Comparison of ENCODE assay signal across 14 mouse cellular contexts in genomic region chr4:33840119-33840518, GRCm38 (mm10).
DNase-seq lines count a peak whose midpoint lies in the region; ATAC-seq lines count a peak whose summit lies in the region.
"Had no signal": no experiment of that assay in that cellular context is flagged by ENCODE, and none has a peak within 500 bp of the region (broad histone marks: within the 10 kb centered on the region; RNA-seq: fewer than 3 reads in every experiment).

No protein-coding gene starts in this region.

- H3K27ac ChIP-seq in midbrain, embryonic 13.5 days, result no peak overlapping the region
- no peak overlapping the region for H3K27ac ChIP-seq in midbrain, embryonic 10.5 days (replicated peaks)
- peak overlapping the region; percentile 18; the same call in 1 of the 2 replicates for H3K27ac ChIP-seq in forebrain, embryonic 14.5 days (ENCODE audit: low read depth, low read length)
- no peak overlapping the region for H3K27ac ChIP-seq in neural tube, embryonic 14.5 days (ENCODE audit: low read depth, low read length)
- H3K27ac ChIP-seq: heart, embryonic 15.5 days; liver, embryonic 14.5 days had no signal

- H3K4me1 ChIP-seq in midbrain, embryonic 13.5 days (replicated peaks), result peaks cover 7% of the 10 kb centered on the region
- H3K4me1 ChIP-seq in midbrain, embryonic 10.5 days, result no peaks in the 10 kb centered on the region
- H3K4me1 ChIP-seq in forebrain, embryonic 14.5 days (ENCODE audit: control insufficient read depth, insufficient read depth, low read length), result peaks cover 4% of the 10 kb centered on the region; the same call in 1 of the 2 replicates
- H3K4me1 ChIP-seq in neural tube, embryonic 14.5 days (ENCODE audit: control insufficient read depth, insufficient read depth, low read length), result no peaks in the 10 kb centered on the region
- H3K4me1 ChIP-seq: heart, embryonic 15.5 days had no signal

- WGBS in midbrain, embryonic 13.5 days, result 69% methylated on average over 14 of the region's 14 CpGs
- 85% methylated on average over 14 of the region's 14 CpGs for WGBS in midbrain, embryonic 10.5 days
- WGBS in forebrain, embryonic 14.5 days, result 62% methylated on average over 14 of the region's 14 CpGs
- WGBS in neural tube, embryonic 14.5 days, result 51% methylated on average over 14 of the region's 14 CpGs

- H3K9ac ChIP-seq in midbrain, embryonic 13.5 days (replicated peaks), result no peak overlapping the region
- no peak overlapping the region for H3K9ac ChIP-seq in forebrain, embryonic 14.5 days (ENCODE audit: low read length)
- H3K9ac ChIP-seq in neural tube, embryonic 14.5 days (replicated peaks; ENCODE audit: low read depth, low read length), result no peak overlapping the region
- H3K9ac ChIP-seq: heart, embryonic 15.5 days; liver, embryonic 14.5 days had no signal

- ATAC-seq in midbrain, embryonic 13.5 days, result peak; percentile 60; the same call in 1 of the 2 replicates
- peak; percentile 72; the same call in 1 of the 2 replicates for ATAC-seq in forebrain, embryonic 14.5 days
- peak; percentile 69; the same call in 1 of the 2 replicates for ATAC-seq in neural tube, embryonic 14.5 days (ENCODE audit: low read depth)
- ATAC-seq: inflammation-experienced regulatory T-cells, adult 6 months had no signal

- H3K27me3 ChIP-seq in midbrain, embryonic 13.5 days, result no peaks in the 10 kb centered on the region
- H3K27me3 ChIP-seq in midbrain, embryonic 10.5 days (ENCODE audit: low read depth, poor library complexity, severe bottlenecking), result no peaks in the 10 kb centered on the region
- no peaks in the 10 kb centered on the region for H3K27me3 ChIP-seq in forebrain, embryonic 14.5 days (replicated peaks; ENCODE audit: control insufficient read depth, insufficient read depth, low read length)
- no peaks in the 10 kb centered on the region for H3K27me3 ChIP-seq in neural tube, embryonic 14.5 days (ENCODE audit: control insufficient read depth, insufficient read depth, low read length)
- H3K27me3 ChIP-seq: heart, embryonic 15.5 days had no signal

- H3K36me3 ChIP-seq in midbrain, embryonic 13.5 days, result no peaks in the 10 kb centered on the region
- H3K36me3 ChIP-seq in midbrain, embryonic 10.5 days, result no peaks in the 10 kb centered on the region
- no peaks in the 10 kb centered on the region for H3K36me3 ChIP-seq in forebrain, embryonic 14.5 days (ENCODE audit: control insufficient read depth, insufficient read depth, low read length)
- no peaks in the 10 kb centered on the region for H3K36me3 ChIP-seq in neural tube, embryonic 14.5 days (ENCODE audit: control insufficient read depth, insufficient read depth, low read length)
- H3K36me3 ChIP-seq: heart, embryonic 15.5 days had no signal

- H3K9me3 ChIP-seq in midbrain, embryonic 13.5 days, result no peaks in the 10 kb centered on the region
- H3K9me3 ChIP-seq in midbrain, embryonic 10.5 days (replicated peaks), result no peaks in the 10 kb centered on the region
- H3K9me3 ChIP-seq in forebrain, embryonic 14.5 days (replicated peaks; ENCODE audit: control insufficient read depth, low read length), result no peaks in the 10 kb centered on the region
- no peaks in the 10 kb centered on the region for H3K9me3 ChIP-seq in neural tube, embryonic 14.5 days (ENCODE audit: control insufficient read depth, low read length)
- H3K9me3 ChIP-seq: heart, embryonic 15.5 days had no signal

- DNase-seq in embryo, embryonic 10 days (ENCODE audit: low spot score), result peak; percentile 11
- no peak for DNase-seq in embryo, embryonic 10.5 days (ENCODE audit: low spot score)
- no peak for DNase-seq in midbrain, embryonic 10.5 days (ENCODE audit: low spot score)
- DNase-seq in forebrain, embryonic 14.5 days (ENCODE audit: low spot score), result peak; percentile 68
- no peak for DNase-seq in thymus, postnatal 36 days
- no peak for DNase-seq in right cerebral cortex, postnatal 4 days
- DNase-seq: heart, adult 11 months; kidney, postnatal 25 days; spleen, adult 18-20 months had no signal

- H3K4me3 ChIP-seq in midbrain, embryonic 13.5 days (replicated peaks), result no peak overlapping the region
- no peak overlapping the region for H3K4me3 ChIP-seq in midbrain, embryonic 10.5 days
- H3K4me3 ChIP-seq in forebrain, embryonic 14.5 days (ENCODE audit: low read depth, low read length), result no peak overlapping the region
- H3K4me3 ChIP-seq in neural tube, embryonic 14.5 days (ENCODE audit: low read depth, low read length), result no peak overlapping the region
- H3K4me3 ChIP-seq: heart, embryonic 15.5 days had no signal

- H3K4me2 ChIP-seq in midbrain, embryonic 13.5 days (replicated peaks), result no peak overlapping the region
- H3K4me2 ChIP-seq in forebrain, embryonic 14.5 days (ENCODE audit: low read length), result peak overlapping the region; percentile 16; the same call in 1 of the 2 replicates
- no peak overlapping the region for H3K4me2 ChIP-seq in neural tube, embryonic 14.5 days (ENCODE audit: low read depth, low read length)
- H3K4me2 ChIP-seq: heart, embryonic 15.5 days had no signal

Comparison
In these comparisons a context has a peak if more than half of its experiments do, and no peak if none do; other contexts are left out.
1. DNase-seq: peak in embryo, embryonic 10 days (single experiment) and forebrain, embryonic 14.5 days (single experiment); none in embryo, embryonic 10.5 days (single experiment), midbrain, embryonic 10.5 days (single experiment), thymus, postnatal 36 days (0 of 2) and right cerebral cortex, postnatal 4 days (single experiment).
2. Peak in every context shown above with its lines, with median percentiles within 50 percentile points of each other: ATAC-seq.